Comparison of ENCODE assay signal across 2 mouse cellular contexts in the genomic region with DNA sequence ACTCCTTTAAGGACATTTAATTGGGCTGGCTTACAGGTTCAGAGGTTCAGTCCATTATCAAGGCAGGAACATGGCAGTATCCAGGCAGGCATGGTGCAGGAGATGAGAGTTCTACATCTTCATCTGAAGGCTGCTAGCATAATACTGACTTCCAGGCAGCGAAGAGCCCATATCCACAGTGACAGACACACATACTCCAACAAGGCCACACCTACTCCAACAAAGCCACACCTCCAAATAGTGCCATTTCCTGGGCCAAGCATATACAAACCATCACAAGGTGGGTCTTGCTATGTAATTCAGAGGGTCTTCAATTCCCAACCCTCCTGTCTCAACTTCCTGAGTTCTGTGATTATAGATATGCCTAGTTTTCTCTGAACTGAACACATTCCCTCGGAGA. TPM values are rescaled to one million over a fixed set of nuclear protein-coding genes. Genes with fewer than 3 reads are reported as not detected.
"Had no signal": no experiment of that assay in that cellular context is flagged by ENCODE, and none has a peak within 500 bp of the region (broad histone marks: within the 10 kb centered on the region; RNA-seq: fewer than 3 reads in every experiment).

No protein-coding gene starts in this region.

RNA-seq across cellular contexts. Expression of gene Gp9, which starts 13.6 kb away (rescaled TPM):
- polyA plus RNA-seq: myocyte; small intestine, adult 2 months had no signal
